Mouse (Mus musculus) stomach, embryonic 14.5 days (tissue): Measurements from ENCODE around the gene Rhobtb1. TPM values are rescaled to one million over a fixed set of nuclear protein-coding genes. Genes with fewer than 3 reads are reported as not detected.

Source experiments
- ATAC-seq: fragments of 200-750 bp; cut with Nextera tagmentation; 2 replicates; pipeline ENCODE4 v1.8.0; 2017; ENCODE audit warnings: low read depth, moderate TSS enrichment; ENCODE audit not compliant: insufficient number of reproducible peaks, insufficient read depth, low FRiP score
- H3K27ac ChIP-seq: fragments of 300-500 bp; sonication (generic); 2 replicates; pipeline ENCODE4 v1.5.1; 2014; ENCODE audit warnings: mild to moderate bottlenecking, low read length, moderate library complexity, mixed read lengths
- H3K27me3 ChIP-seq: fragments of 300-500 bp; sonication (generic); 2 replicates; pipeline ENCODE4 v1.6.1; 2014; ENCODE audit warnings: low read length, control low read depth, mixed read lengths; ENCODE audit not compliant: control insufficient read depth, insufficient read depth
- H3K36me3 ChIP-seq: fragments of 300-500 bp; sonication (generic); 2 replicates; pipeline ENCODE4 v1.6.1; 2014; ENCODE audit warnings: mild to moderate bottlenecking, control low read depth, low read length, moderate library complexity, mixed read lengths; ENCODE audit not compliant: control insufficient read depth, insufficient read depth
- H3K4me1 ChIP-seq: fragments of 300-500 bp; sonication (generic); 2 replicates; pipeline ENCODE4 v1.6.1; 2014; ENCODE audit warnings: low read length, control low read depth, mixed read lengths; ENCODE audit not compliant: control insufficient read depth, insufficient read depth
- H3K4me2 ChIP-seq: fragments of 300-500 bp; sonication (generic); replicated peaks from 2 replicates; pipeline ENCODE4 v1.6.1; 2014; ENCODE audit warnings: low read depth, low read length, control low read depth
- H3K4me3 ChIP-seq: fragments of 300-500 bp; sonication (generic); 2 replicates; pipeline ENCODE4 v1.5.1; 2014; ENCODE audit warnings: low read depth, low read length, control low read depth
- H3K9ac ChIP-seq: fragments of 300-500 bp; sonication (generic); replicated peaks from 2 replicates; pipeline ENCODE4 v1.6.1; 2014; ENCODE audit warnings: low read depth, mild to moderate bottlenecking, control low read depth, low read length, moderate library complexity, mixed read lengths
- H3K9me3 ChIP-seq: fragments of 300-500 bp; sonication (generic); 2 replicates; pipeline ENCODE4 v1.6.1; 2016; ENCODE audit warnings: low read depth, low read length, control low read depth; ENCODE audit not compliant: control insufficient read depth
- WGBS: fragments of 180-500 bp; shearing (Covaris S2); extraction: QIAGEN DNeasy Blood & Tissue Kit; methylation state at CpG from one replicate; pipeline ENCODE4 v1.1.7; 2014; 5-methylcytosine and 5-hydroxymethylcytosine counted together
- polyA plus RNA-seq: library from polyadenylated mRNA; unstranded; fragments of >200 nt; fragmentation: Nextera tagmentation; extraction: Ambion mirVana; gene quantifications from 2 replicates; pipeline ENCODE4 v1.2.1, GENCODE M21; 2014

The Rhobtb1 gene
- polyA plus RNA-seq, 1 experiment from 2014 or later: 37.0 TPM

GRCm38 (mm10) chr10:69278764-69279606, 127.8 kb downstream of the Rhobtb1 start:
- no peaks in the 10 kb centered on the region for H3K4me1 ChIP-seq
- no peaks in the 10 kb centered on the region for H3K27me3 ChIP-seq
- WGBS: 61% methylated on average over 18 of the region's 18 CpGs
- H3K36me3 ChIP-seq: peaks cover 31% of the 10 kb centered on the region
- H3K9ac ChIP-seq: no peak overlapping the region
- H3K4me2 ChIP-seq: no peak overlapping the region
- H3K4me3 ChIP-seq: no peak overlapping the region
- H3K9me3 ChIP-seq: no peaks in the 10 kb centered on the region
- no peak overlapping the region for H3K27ac ChIP-seq
- no peak for ATAC-seq

GRCm38 (mm10) chr10:69279607-69279978, 128.4 kb downstream of the Rhobtb1 start:
- WGBS: 94% methylated on average over 7 of the region's 7 CpGs
- Histone ChIP-seq H3K4me3 (no peak overlapping the region), H3K4me2 (no peak overlapping the region), H3K9ac (no peak overlapping the region), H3K4me1 (no peaks in the 10 kb centered on the region), H3K9me3 (no peaks in the 10 kb centered on the region), H3K27ac (no peak overlapping the region), H3K36me3 (peaks cover 31% of the 10 kb centered on the region), H3K27me3 (no peaks in the 10 kb centered on the region)
- no peak for ATAC-seq

GRCm38 (mm10) chr10:69286939-69287338, 135.7 kb downstream of the Rhobtb1 start:
- no peaks in the 10 kb centered on the region for H3K4me1 ChIP-seq
- H3K4me2 ChIP-seq: no peak overlapping the region
- no peak for ATAC-seq
- H3K36me3 ChIP-seq: peaks cover 39% of the 10 kb centered on the region
- no peaks in the 10 kb centered on the region for H3K27me3 ChIP-seq
- WGBS: 98% methylated on average over 3 of the region's 3 CpGs
- H3K9me3 ChIP-seq: no peaks in the 10 kb centered on the region
- H3K27ac ChIP-seq: no peak overlapping the region
- no peak overlapping the region for H3K9ac ChIP-seq
- H3K4me3 ChIP-seq: no peak overlapping the region

- Histone ChIP-seq H3K27me3 (no peaks in the 10 kb centered on the region), H3K4me3 (no peak overlapping the region), H3K36me3 (peaks cover 31% of the 10 kb centered on the region), H3K27ac (no peak overlapping the region), H3K4me1 (no peaks in the 10 kb centered on the region), H3K9ac (no peak overlapping the region), H3K4me2 (no peak overlapping the region), H3K9me3 (no peaks in the 10 kb centered on the region)
- ATAC-seq: no peak
- WGBS: 80% methylated on average over 4 of the region's 4 CpGs
These were observed 136.9 kb downstream of the Rhobtb1 start for GRCm38 (mm10) chr10:69288086-69288485.

- no peak for ATAC-seq
These were observed 137.5 kb downstream of the Rhobtb1 start for GRCm38 (mm10) chr10:69288720-69289119.

GRCm38 (mm10) chr10:69290736-69291135, 139.5 kb downstream of the Rhobtb1 start:
- H3K4me2 ChIP-seq: no peak overlapping the region
- no peaks in the 10 kb centered on the region for H3K4me1 ChIP-seq
- H3K27ac ChIP-seq: no peak overlapping the region
- 93% methylated on average over 8 of the region's 8 CpGs for WGBS
- no peak overlapping the region for H3K4me3 ChIP-seq
- H3K36me3 ChIP-seq: peaks cover 24% of the 10 kb centered on the region; the same call in 1 of the 2 replicates
- no peak for ATAC-seq
- no peak overlapping the region for H3K9ac ChIP-seq
- H3K27me3 ChIP-seq: no peaks in the 10 kb centered on the region
- H3K9me3 ChIP-seq: no peaks in the 10 kb centered on the region

More at GRCm38 (mm10) chr10:69288720-69289119, 137.5 kb downstream of the Rhobtb1 start:
- H3K4me1 ChIP-seq: no peaks in the 10 kb centered on the region
- H3K4me3 ChIP-seq: no peak overlapping the region
- no peak overlapping the region for H3K9ac ChIP-seq
- peaks cover 31% of the 10 kb centered on the region for H3K36me3 ChIP-seq
- H3K27ac ChIP-seq: no peak overlapping the region
- no peaks in the 10 kb centered on the region for H3K9me3 ChIP-seq
- 91% methylated on average over 6 of the region's 6 CpGs for WGBS
- H3K27me3 ChIP-seq: no peaks in the 10 kb centered on the region
- no peak overlapping the region for H3K4me2 ChIP-seq

GRCm38 (mm10) chr10:69295919-69296318, 144.7 kb downstream of the Rhobtb1 start:
- Histone ChIP-seq H3K27me3 (no peaks in the 10 kb centered on the region), H3K4me1 (no peaks in the 10 kb centered on the region), H3K9me3 (no peaks in the 10 kb centered on the region), H3K4me2 (no peak overlapping the region), H3K27ac (no peak overlapping the region), H3K9ac (no peak overlapping the region), H3K4me3 (no peak overlapping the region), H3K36me3 (peaks cover 3% of the 10 kb centered on the region; the same call in 1 of the 2 replicates)
- no peak for ATAC-seq
- 86% methylated on average over 9 of the region's 9 CpGs for WGBS

- H3K9me3 ChIP-seq: no peaks in the 10 kb centered on the region
- 74% methylated on average over 7 of the region's 7 CpGs for WGBS
These were observed 148.8 kb downstream of the Rhobtb1 start for GRCm38 (mm10) chr10:69299985-69300384.

More at GRCm38 (mm10) chr10:69299985-69300384, 148.8 kb downstream of the Rhobtb1 start:
- Histone ChIP-seq H3K27ac (no peak overlapping the region), H3K9ac (no peak overlapping the region), H3K36me3 (no peaks in the 10 kb centered on the region), H3K4me2 (no peak overlapping the region), H3K27me3 (no peaks in the 10 kb centered on the region), H3K4me3 (no peak overlapping the region), H3K4me1 (no peaks in the 10 kb centered on the region)
- no peak for ATAC-seq
